Mouse (Mus musculus): ENCODE measurements around the gene Pitpna. TPM values are rescaled to one million over a fixed set of nuclear protein-coding genes. Genes with fewer than 3 reads are reported as not detected.

Pitpna gene
- polyA plus RNA-seq, 1 experiment from 2014 or later, result 161 TPM

DNA sequence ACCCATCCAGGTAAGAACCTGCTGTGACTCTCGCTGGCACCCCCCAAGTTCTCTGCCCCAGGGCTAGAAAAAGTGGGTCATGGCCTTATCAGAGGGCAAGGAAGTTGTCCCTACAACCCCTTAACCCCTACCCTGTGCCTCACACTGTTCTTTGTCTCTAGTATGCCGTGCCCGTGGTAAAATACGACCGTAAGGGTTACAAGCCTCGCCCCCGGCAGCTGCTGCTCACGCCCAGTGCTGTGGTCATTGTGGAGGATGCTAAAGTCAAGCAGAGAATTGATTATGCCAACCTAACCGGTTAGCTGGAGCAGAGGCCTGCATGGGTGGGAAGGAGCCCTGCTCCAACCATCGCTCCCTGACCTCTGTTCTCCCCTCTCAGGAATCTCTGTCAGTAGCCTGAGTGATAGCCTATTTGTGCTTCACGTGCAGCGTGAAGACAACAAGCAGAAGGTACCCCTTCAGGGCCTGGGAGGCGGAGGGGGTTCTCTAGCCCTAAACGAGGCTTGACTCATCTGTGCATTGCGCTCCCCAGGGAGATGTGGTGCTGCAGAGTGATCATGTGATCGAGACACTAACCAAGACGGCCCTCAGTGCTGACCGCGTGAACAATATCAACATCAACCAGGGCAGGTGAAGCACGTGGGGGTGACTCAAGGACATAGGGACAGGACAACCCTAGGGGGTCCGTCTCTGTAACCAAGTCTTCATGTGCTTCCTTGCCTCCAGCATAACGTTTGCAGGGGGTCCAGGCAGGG is 83.7 kb downstream of the Pitpna start:
- no peak for TF ChIP-seq CTCF (IDR thresholded peaks at IDR 0.05; ENCODE audit: low read depth)

DNA sequence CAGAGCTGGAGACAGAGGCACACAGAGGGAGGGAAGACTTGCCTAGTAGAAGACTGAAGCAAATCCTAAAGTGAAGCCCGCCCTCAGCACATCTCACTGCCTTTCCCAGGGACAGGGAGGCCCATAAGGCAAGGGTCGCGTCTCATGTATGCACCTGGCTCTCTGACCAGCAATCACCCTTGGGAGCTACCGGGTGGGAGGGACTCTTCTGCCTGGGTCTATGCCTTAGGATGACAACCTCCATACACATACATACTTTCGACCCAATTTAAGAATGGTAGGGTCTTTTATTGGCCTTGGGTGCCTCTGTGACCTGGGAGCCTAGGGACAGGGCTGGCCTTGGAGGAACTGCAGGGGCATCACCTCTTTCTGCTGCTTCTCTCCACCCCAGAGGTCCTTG is 85.5 kb downstream of the Pitpna start:
- Histone ChIP-seq H3K9me3 (ENCODE audit: control insufficient read depth) (no peaks in the 10 kb centered on the region), H3K4me1 (replicated peaks; ENCODE audit: control insufficient read depth, insufficient read depth, low read length) (no peaks in the 10 kb centered on the region), H3K27me3 (replicated peaks; ENCODE audit: control insufficient read depth, insufficient read depth, low read length) (no peaks in the 10 kb centered on the region), H3K27ac (ENCODE audit: low read depth, low read length) (no peak overlapping the region), H3K36me3 (ENCODE audit: control insufficient read depth, insufficient read depth) (peaks cover 54% of the 10 kb centered on the region), H3K4me2 (replicated peaks; ENCODE audit: low read depth) (no peak overlapping the region), H3K9ac (ENCODE audit: low read depth, low read length) (no peak overlapping the region), H3K4me3 (ENCODE audit: low read depth, low read length) (no peak overlapping the region)
- no peak for TF ChIP-seq CTCF (IDR thresholded peaks at IDR 0.05; ENCODE audit: low read depth)
- ATAC-seq, result no peak
- 92% methylated on average over 5 of the region's 5 CpGs for WGBS

More for the DNA sequence above, 83.7 kb downstream of the Pitpna start:
- no peaks in the 10 kb centered on the region for H3K27me3 ChIP-seq (replicated peaks; ENCODE audit: control insufficient read depth, insufficient read depth, low read length)
- H3K9me3 ChIP-seq (ENCODE audit: control insufficient read depth), result no peaks in the 10 kb centered on the region
- no peaks in the 10 kb centered on the region for H3K4me1 ChIP-seq (replicated peaks; ENCODE audit: control insufficient read depth, insufficient read depth, low read length)
- no peak overlapping the region for H3K4me2 ChIP-seq (replicated peaks; ENCODE audit: low read depth)
- 83% methylated on average over 22 of the region's 22 CpGs for WGBS
- H3K27ac ChIP-seq (ENCODE audit: low read depth, low read length), result no peak overlapping the region; the same call in 1 of the 2 replicates
- no peak overlapping the region for H3K4me3 ChIP-seq (ENCODE audit: low read depth, low read length)
- no peak for ATAC-seq
- H3K9ac ChIP-seq (ENCODE audit: low read depth, low read length), result no peak overlapping the region
- H3K36me3 ChIP-seq (ENCODE audit: control insufficient read depth, insufficient read depth), result peaks cover 70% of the 10 kb centered on the region

DNA sequence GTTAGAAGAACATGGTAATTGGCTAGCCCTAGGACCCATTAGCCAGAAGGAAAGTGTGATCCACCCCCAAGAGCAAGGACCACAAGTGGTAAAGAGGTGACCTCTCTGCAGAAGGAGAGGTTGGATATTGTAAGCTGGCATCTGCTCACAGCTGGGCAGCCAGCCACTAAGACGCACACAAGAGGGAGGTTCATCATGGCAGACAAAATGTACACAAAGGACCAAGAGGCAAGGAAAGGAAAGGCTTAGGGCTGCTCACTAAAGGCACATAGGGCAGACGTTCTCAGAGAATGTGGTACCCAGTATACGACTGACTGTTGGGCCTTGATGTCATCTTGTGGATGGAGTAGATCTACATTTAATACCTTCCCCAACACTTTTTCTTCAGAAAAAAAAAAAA is 87.0 kb downstream of the Pitpna start:
- no peak overlapping the region for H3K27ac ChIP-seq (ENCODE audit: low read depth, low read length)
- no peaks in the 10 kb centered on the region for H3K4me1 ChIP-seq (replicated peaks; ENCODE audit: control insufficient read depth, insufficient read depth, low read length)
- no peaks in the 10 kb centered on the region for H3K27me3 ChIP-seq (replicated peaks; ENCODE audit: control insufficient read depth, insufficient read depth, low read length)
- no peak overlapping the region for H3K9ac ChIP-seq (ENCODE audit: low read depth, low read length)
- no peaks in the 10 kb centered on the region for H3K9me3 ChIP-seq (ENCODE audit: control insufficient read depth)
- no peak overlapping the region for H3K4me2 ChIP-seq (replicated peaks; ENCODE audit: low read depth)
- ATAC-seq, result no peak
- no peak overlapping the region for H3K4me3 ChIP-seq (ENCODE audit: low read depth, low read length)
- no peak for TF ChIP-seq CTCF (IDR thresholded peaks at IDR 0.05; ENCODE audit: low read depth)
- peaks cover 39% of the 10 kb centered on the region for H3K36me3 ChIP-seq (ENCODE audit: control insufficient read depth, insufficient read depth)
- WGBS, result 71% methylated on average over 3 of the region's 3 CpGs

DNA sequence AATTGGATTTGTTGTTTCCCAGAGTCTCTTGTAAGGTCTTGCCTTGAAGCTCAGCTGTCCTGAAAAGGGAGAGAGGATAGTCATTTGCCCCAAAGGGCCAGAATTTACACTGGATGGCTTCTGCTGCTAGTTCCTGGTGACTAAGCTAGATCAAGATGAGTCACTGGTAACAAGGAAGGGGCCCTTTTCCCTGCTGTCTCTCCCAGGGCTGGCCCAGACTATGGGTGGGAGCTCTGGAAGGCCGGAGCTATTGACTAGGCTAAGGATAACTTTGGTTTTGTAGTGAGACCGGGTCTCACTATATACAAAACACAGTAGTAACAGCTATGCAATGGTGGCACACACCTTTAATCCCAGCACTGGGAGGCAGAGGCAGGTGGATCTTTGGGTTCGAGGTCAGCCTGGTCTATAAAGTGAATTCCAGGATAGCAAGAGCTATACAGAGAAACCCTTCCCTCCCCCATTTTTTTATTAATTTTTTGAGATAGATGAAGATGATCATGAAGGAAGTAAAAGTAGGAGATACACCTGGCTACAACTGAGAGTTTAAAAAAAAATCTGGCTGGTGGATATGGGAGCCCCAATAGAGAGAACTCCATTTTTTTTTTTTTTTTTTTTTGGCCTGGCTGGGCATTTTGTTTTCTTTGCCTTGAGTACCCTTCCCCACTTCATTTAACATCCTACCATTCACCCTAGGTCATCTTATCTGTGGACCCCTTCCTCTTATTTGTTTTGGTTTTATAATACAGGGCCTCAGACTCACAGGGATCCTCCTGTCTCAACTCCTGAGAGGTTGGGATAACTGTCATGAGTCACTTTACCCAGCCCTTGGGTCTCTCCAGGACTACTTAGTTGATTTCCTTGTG is 90.2 kb downstream of the Pitpna start:
- no peak for TF ChIP-seq CTCF (IDR thresholded peaks at IDR 0.05; ENCODE audit: low read depth)
- H3K4me1 ChIP-seq (replicated peaks; ENCODE audit: control insufficient read depth, insufficient read depth, low read length), result peaks cover 4% of the 10 kb centered on the region
- peak overlapping the region; percentile 96 for H3K27ac ChIP-seq (ENCODE audit: low read depth, low read length)
- H3K36me3 ChIP-seq (ENCODE audit: control insufficient read depth, insufficient read depth), result peaks cover 10% of the 10 kb centered on the region; the same call in 1 of the 2 replicates
- peak; percentile 28 for ATAC-seq
- WGBS, result 66% methylated on average over 3 of the region's 3 CpGs
- H3K9me3 ChIP-seq (ENCODE audit: control insufficient read depth), result no peaks in the 10 kb centered on the region
- H3K9ac ChIP-seq (ENCODE audit: low read depth, low read length), result no peak overlapping the region
- H3K27me3 ChIP-seq (replicated peaks; ENCODE audit: control insufficient read depth, insufficient read depth, low read length), result no peaks in the 10 kb centered on the region
- peak overlapping the region; percentile 75 for H3K4me2 ChIP-seq (replicated peaks; ENCODE audit: low read depth)
- H3K4me3 ChIP-seq (ENCODE audit: low read depth, low read length), result peak overlapping the region; percentile 98

Small RNAs within 50 kb of the gene (microRNA-seq; reads per million reads assigned to microRNA genes)
- not detected for gene Mir3971

Other genes with a start within 250 kb of the Pitpna start
- 32.1 and 34.4 TPM in 2 replicates for gene Rpa1, start 239.8 kb upstream of the Pitpna start, polyA plus RNA-seq (2015; fragmentation: Nextera tagmentation; extraction: Ambion mirVana)
- 3.1 and 3.4 TPM in 2 replicates for gene Smyd4, start 239.7 kb upstream of the Pitpna start, polyA plus RNA-seq (2015; fragmentation: Nextera tagmentation; extraction: Ambion mirVana)
- gene Serpinf1, start 165.4 kb upstream of the Pitpna start, polyA plus RNA-seq (2015; fragmentation: Nextera tagmentation; extraction: Ambion mirVana), result 20.7 and 21.4 TPM in 2 replicates
- gene Serpinf2, start 148.5 kb upstream of the Pitpna start, polyA plus RNA-seq (2015; fragmentation: Nextera tagmentation; extraction: Ambion mirVana), result 2.7 and 4.0 TPM in 2 replicates
- 8.8 and 9.9 TPM in 2 replicates for gene Wdr81, start 133.4 kb upstream of the Pitpna start, polyA plus RNA-seq (2015; fragmentation: Nextera tagmentation; extraction: Ambion mirVana)
- 52.7 and 53.9 TPM in 2 replicates for gene Tlcd2, start 126.4 kb upstream of the Pitpna start, polyA plus RNA-seq (2015; fragmentation: Nextera tagmentation; extraction: Ambion mirVana)
- 15.4 and 15.5 TPM in 2 replicates for gene Prpf8, start 101.3 kb upstream of the Pitpna start, polyA plus RNA-seq (2015; fragmentation: Nextera tagmentation; extraction: Ambion mirVana)
- 6.8 and 6.9 TPM in 2 replicates for gene Rilp, start 78.0 kb upstream of the Pitpna start, polyA plus RNA-seq (2015; fragmentation: Nextera tagmentation; extraction: Ambion mirVana)
- 2.8 and 3.2 TPM in 2 replicates for gene Scarf1, start 74.6 kb upstream of the Pitpna start, polyA plus RNA-seq (2015; fragmentation: Nextera tagmentation; extraction: Ambion mirVana)
- gene Slc43a2, start 56.4 kb upstream of the Pitpna start, polyA plus RNA-seq (2015; fragmentation: Nextera tagmentation; extraction: Ambion mirVana), result 46.4 and 59.5 TPM in 2 replicates
- 20.6 and 23.8 TPM in 2 replicates for gene Inpp5k, start 42.9 kb downstream of the Pitpna start, polyA plus RNA-seq (2015; fragmentation: Nextera tagmentation; extraction: Ambion mirVana)
- 27.7 and 28.3 TPM in 2 replicates for gene Myo1c, start 62.4 kb downstream of the Pitpna start, polyA plus RNA-seq (2015; fragmentation: Nextera tagmentation; extraction: Ambion mirVana)
- 64.8 and 64.9 TPM in 2 replicates for gene Crk, start 91.2 kb downstream of the Pitpna start, polyA plus RNA-seq (2015; fragmentation: Nextera tagmentation; extraction: Ambion mirVana)
- gene Ywhae, start 144.8 kb downstream of the Pitpna start, polyA plus RNA-seq (2015; fragmentation: Nextera tagmentation; extraction: Ambion mirVana), result 365 and 373 TPM in 2 replicates
- gene Doc2b, start 208.0 kb downstream of the Pitpna start, polyA plus RNA-seq (2015; fragmentation: Nextera tagmentation; extraction: Ambion mirVana), result 0.72 TPM in 2 replicates

Data from intestine, postnatal 0 days (tissue).